Mouse (Mus musculus) adipocyte (in vitro differentiated cells): ENCODE measurements around the gene Spns3.
A peak's percentile ranks its signal among the peaks of the same experiment; 100 is the strongest.

Source experiments
- DNase-seq: peaks from one replicate; pipeline ENCODE4 v3.0.0-alpha.2; 2016; ENCODE audit warnings: low spot score

Spns3 gene

GRCm38 (mm10) chr11:72514967-72515366 is 35.3 kb downstream of the Spns3 start:
- no peak for DNase-seq

- no peak for DNase-seq
Measured at GRCm38 (mm10) chr11:72508651-72509050, 41.7 kb downstream of the Spns3 start.

GRCm38 (mm10) chr11:72507651-72508050 is 42.7 kb downstream of the Spns3 start:
- DNase-seq, result no peak

DNA sequence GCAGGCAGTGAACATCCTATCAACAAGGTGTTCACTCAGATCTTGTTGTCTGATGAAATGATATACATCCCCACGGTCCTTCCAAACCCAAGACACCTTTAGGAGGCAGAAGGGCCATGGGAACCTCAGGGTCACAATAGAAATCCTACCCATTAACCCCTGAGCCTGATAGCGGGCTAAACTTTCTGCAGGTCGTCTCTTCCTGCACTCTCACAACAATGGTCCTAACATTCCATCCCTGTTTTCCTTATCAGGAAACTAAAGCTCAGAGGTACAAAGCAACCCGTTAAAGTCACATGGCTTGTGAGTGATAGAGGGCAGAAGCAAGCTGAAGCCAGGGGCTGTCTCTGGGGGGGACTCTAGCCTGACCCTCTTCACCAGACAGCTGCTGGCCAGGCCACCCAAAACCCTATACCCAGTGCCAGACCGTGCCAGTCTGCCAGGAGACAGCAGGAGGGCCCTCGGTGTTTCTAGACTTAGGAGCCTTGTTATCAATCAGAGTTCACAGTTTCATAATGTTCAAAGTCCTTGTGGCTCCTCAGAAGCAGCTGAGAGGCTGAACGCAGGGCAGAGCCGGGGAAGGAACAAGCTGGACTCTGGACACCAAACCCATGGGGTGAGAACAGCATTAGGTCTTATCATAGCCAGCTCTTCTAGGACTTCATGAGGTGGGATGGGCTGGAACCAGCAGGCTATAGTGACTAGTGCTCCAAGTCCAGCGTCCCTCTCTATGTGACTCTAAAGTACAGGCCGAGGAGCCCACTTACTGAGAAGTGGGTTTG is 46.1 kb downstream of the Spns3 start:
- no peak for DNase-seq

DNA sequence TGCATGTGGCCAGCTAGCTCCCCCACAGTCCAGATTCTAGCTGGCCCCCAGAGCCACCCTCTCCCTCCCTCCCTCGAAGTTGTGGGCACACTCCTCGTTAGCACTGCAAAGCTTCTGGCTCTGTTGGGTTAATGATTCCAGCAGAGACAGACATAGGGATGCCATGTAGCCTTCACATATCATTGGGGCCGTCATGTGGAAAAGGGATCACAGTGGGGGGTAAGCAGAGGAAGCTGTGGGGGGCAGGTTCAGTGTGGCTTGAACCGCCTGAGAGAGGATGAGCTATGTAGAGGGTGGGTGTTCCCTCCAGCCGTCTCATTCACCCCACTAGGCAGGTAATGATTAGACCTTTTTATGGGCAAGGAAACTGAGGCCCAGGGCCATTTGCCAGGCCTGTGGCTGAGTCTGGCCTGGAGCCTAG is 46.8 kb downstream of the Spns3 start:
- no peak for DNase-seq

- DNase-seq, result no peak
Measured at GRCm38 (mm10) chr11:72502236-72502635, 48.1 kb downstream of the Spns3 start.

DNA sequence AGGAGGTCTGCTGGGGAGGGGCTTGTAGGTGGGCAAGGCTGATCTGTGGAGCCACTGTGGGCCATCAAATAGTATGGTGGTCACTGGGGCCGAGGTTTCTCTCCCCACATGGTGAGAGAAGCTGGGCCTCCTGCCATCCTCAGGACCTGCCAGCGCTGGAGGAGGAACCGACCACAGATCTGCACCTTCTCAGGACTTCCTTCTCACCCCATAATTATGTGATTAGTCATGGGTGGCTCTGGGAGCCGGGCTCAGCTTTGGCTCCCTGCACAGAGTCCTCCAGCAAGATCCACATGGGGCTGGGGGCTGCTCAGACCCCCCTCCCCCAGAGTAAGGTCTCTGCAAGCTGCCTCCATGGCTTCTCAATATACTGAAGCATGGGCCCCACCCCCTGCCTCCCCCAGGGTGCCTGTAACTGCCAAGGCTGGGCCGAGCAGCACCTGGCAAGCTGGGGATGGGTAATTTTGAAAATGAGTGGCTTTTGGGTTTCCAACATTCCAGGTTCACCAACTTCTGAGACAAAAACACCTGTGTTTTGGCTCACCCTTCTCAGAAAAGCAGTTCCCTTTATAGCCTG is 48.8 kb downstream of the Spns3 start:
- no peak for DNase-seq

GRCm38 (mm10) chr11:72500139-72500538 is 50.2 kb downstream of the Spns3 start:
- no peak for DNase-seq

GRCm38 (mm10) chr11:72497367-72497766 is 52.9 kb downstream of the Spns3 start:
- no peak for DNase-seq

- no peak for DNase-seq
Measured at GRCm38 (mm10) chr11:72496775-72497174, 53.5 kb downstream of the Spns3 start.

DNA sequence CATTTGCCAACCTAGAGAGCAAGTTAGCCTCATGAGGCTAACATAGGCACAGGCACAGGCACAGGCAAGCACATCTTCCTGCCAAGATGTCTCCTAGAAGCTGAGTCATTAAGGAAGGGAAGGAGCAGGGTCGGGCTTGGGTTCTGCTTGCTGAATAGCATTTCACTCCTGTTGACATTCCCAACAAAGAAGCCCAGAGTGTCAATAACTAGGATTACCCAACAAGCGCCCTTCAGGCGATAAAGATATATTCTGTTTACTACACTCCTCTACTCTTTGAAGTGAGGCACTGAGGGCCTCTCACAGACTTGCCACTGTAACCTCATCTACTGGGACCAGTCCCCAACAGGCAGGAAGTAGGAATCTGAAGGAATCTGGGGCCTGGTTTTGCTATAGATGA is 54.2 kb downstream of the Spns3 start:
- peak; percentile 40 for DNase-seq

DNA sequence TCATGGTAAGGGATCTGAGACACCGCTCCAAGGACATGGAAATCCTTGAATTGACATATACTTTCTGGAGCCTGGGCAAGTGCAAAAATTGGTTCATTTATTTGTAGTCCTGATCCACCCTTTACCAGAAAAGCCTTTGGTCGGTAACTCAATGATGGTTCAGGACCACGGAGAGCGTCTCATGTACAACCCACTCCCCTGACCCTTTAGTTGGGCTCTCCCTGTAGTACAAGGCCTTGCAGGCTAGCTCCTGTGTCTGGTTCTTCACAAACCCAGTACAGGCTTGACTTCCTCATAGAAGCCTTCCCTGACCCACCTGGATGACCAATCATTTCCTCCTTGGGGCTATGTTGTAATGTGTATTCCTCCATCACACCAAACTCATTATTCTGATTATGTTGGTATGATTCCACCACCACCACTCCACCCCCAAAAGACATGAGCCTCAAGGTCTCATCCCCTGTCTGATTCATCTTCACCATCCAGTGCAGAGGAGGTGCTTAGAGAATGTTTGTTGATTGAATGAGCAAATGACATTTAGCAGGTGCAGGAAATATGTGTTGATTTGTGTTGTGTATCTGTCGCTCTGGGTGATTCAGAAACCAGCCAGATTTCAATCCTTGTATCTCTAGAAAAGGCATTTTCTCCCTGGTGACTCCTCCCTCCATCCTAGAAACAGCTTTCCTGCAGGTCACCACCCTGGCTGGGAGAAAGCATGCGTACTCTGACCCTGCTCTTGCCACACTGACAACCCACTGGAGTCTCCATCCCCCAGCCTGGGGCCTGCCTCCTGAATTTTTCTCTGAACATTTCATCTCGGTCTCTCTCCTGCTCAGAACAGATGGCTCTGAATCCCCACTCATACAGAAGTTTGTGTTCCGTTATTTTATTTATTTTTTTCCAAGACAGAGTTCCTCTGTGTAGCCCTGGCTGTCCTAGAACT is 56.0 kb downstream of the Spns3 start:
- peak; percentile 23 for DNase-seq

DNA sequence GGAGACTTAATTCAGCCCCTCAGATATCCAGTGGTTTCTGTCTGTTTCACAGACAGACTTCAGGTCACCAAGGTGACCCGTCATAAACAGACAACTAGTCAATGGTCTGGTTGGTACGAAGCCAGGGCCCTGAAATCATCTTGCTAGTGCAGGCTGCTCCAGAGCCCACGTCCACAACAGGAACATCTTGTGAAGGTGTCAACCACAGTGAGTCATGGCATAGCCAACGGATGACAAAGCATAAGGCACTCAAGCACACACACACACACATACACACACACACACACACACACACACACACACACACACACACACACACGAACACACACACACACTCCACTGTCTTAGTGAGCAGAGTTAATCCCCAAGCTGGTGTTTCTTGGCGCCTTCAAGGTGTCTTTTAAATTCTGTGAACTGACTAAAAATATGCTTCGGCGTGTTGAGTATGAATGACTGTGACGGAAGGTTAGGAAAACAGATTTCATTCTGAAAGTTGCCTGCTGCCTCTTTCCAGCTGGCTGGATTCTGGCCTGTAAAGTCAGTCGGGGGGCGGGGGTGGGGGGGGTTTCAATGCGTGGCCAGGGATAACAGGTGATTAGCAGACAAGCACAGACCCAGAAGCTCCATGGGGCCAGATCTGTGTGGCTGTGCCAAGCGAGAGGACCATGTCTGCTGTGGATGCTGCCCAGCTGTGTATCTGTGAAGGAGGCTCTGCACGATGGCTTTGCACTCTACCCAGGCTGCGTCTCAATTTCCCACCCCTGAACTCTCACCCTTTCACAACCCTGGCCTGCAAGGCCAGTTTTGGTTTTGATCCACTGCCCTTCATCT is 59.0 kb downstream of the Spns3 start:
- DNase-seq, result no peak

GRCm38 (mm10) chr11:72489881-72490301 is 60.4 kb downstream of the Spns3 start, which contains the start of gene Spns2:
Gene Spns2 (minus strand): TSS chr11:72489904.
- no peak for DNase-seq

GRCm38 (mm10) chr11:72489397-72489796 is 60.9 kb downstream of the Spns3 start:
- DNase-seq, result no peak

GRCm38 (mm10) chr11:72488753-72489271 is 61.5 kb downstream of the Spns3 start:
- DNase-seq, result no peak

DNA sequence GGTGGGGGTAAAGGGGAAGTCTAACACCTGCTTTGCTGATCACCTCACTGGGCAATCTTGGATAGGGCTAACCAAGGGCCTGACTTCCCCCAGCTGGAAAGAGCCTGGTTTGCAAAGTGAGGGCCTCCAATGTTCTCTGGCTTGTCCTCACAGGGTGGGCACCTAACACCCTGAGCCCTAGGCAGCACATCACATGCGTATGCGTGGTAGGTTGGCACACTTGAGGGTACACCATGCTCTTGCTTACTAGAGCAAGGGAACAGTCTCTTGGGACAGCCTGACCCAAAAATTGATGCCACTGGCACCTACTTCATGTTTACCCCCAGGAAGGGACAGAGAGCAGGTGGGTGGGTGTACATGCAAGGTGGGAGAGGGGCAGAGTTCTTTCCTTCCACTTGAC is 62.6 kb downstream of the Spns3 start:
- no peak for DNase-seq

GRCm38 (mm10) chr11:72487171-72487570 is 63.1 kb downstream of the Spns3 start:
- no peak for DNase-seq

DNA sequence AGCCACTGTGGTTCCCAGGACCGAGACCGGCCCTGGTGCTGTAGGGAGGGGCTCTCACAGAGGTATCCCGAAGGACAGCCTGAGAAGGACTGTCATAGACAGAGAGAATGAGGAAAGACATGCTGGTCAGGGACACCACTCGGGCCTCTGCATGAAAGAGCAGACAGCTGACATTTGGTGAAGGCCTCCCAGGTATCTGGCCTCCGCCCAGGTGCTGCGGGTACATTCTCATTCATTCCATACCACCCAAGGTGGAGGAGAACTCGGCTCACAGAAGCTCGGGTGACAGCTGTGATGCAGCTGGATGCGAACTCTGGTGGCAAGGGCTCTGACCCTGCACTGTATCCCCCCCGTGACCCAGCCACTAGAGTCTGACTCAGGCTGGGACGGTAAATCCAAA is 64.3 kb downstream of the Spns3 start:
- DNase-seq, result no peak

DNA sequence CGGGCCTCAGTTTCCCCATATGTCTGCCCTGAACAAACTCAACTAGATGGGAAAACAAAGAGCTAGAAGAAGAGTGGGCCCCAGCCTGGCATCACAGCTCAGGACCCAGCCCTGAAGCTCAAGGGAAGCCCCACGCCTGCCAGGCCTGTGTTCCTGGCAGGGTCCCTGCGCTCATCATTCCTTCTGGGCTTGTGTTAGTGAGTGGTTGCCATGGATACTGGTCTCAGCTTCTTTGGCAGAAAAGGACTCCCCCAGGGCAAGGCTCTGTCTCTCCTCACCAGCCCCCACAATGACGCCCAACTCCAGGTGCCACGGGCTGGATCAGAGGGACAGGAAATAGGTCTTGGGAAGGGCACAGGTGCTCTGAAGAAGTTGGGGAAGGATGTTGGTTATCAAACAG is 65.1 kb downstream of the Spns3 start:
- DNase-seq, result no peak

DNA sequence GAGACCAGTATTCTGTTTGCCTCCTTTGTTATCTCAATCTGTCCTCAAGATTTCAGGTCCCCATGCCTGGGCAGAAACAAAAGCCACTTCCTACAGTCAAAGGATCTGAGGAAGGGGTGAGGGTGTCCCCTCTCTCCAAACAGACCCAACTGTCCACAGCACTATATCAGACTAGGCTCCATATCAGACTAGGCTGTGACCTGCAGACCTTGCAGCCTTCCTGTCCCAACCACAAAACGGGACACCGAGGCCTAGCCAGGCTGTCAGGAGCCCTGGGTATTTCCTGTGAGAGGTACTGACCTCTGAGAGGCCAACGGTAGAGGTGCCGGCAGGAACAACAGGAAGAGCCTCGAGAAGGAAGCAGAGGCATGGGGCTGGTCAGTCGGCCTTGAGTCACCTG is 65.8 kb downstream of the Spns3 start:
- no peak for DNase-seq
